Mouse (Mus musculus): ENCODE measurements around the gene Gnai3.
A peak's percentile ranks its signal among the peaks of the same experiment; 100 is the strongest.

Gnai3 gene

DNA sequence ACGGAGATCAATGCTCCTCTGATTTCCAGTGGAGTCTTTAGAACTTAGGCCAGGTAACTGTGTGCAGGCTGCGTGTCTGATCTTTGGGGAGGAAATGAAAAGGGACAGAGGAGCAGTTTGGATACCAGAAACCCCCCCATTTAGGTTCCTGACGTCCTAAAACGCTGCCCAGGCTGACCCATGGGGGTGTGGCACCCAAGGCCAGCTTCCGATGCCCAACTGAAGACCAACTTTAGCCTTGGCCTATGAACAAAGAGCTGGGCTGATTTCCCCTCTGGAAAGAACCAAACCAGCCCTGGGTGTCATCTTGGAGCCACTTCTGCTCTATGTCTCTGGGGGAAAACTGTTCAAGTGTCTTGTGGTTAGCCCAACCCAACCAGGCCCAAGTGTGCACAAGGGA, 18.1 kb upstream of the Gnai3 start:
- no peak for DNase-seq (ENCODE audit: low spot score in 2 of 2)

DNA sequence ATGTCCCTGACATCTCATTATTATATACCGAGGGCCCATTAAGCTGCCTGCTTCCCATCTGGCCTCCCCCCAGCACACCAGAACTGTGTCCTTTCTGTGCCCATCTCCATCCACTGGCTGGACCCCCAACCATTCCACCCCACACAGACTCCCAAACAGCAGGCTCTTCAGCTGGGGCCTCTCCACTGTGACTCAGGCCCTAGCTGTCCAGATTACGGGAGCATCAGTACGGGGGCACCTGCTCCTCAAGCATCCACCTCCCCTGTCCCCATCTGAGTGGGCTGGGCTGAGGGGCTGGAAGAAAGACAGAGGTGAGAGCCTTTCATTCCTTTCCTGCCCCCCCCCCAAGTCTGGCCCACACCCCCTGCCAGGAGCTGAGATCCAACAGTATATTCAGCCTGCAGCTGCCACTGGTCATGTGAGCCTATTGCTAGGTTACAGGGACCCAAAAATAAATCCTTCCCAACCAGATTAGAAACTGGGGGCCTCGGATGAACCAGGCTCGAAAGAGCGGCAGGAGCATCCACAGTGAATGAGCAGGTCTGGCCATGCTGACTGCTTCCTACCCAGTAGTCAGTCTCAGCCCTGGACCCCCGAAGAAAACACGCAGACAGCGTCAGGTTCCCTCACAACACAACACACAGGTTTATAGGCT, 12.6 kb upstream of the Gnai3 start:
- no peak for DNase-seq (ENCODE audit: low spot score in 2 of 2)

DNA sequence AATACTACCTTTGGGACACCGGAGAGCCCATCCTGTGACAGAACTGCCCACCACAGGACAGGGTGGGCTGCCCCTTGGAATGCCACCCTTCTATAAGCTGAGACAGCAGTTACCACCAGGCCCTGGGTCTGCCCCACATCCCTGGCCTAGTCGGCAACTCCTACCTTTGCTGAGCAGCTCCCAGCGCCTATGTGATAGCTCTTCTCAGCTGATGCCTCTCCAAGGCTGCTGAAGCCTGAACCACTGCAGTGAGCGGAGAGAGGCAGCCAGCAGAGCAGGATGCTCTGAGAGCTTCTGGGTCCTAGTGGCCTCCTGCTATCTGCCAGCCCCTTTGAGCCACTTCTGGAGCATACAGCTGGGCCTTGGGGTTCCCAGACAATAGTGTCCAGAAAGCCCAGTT, 8.7 kb upstream of the Gnai3 start, which contains the start of gene Gpr61:
Gene Gpr61 (minus strand): TSS at position 227 of the 400 bp plus-strand sequence.
- DNase-seq (ENCODE audit: low spot score in 2 of 2) = no peak

DNA sequence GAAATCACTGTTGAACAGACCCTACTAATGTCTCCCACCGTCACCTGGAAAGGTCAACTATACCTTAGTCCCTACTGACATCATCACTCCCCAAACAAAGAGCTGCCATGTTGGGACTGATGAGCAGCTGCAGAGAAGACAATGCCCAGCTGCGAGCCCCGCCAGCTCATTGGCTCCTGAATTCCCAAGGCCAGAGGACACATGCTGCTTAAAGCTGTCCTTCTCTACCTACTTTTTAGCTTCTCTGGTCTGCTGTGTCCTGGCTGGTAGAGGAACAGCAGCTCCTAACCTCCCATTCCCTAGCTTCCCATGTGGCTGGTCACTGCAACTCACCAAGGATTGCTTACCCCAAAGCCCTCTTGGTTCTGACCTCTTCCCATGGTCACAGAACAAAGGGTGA, 6.3 kb upstream of the Gnai3 start:
- no peak for DNase-seq (ENCODE audit: low spot score in 2 of 2)

DNA sequence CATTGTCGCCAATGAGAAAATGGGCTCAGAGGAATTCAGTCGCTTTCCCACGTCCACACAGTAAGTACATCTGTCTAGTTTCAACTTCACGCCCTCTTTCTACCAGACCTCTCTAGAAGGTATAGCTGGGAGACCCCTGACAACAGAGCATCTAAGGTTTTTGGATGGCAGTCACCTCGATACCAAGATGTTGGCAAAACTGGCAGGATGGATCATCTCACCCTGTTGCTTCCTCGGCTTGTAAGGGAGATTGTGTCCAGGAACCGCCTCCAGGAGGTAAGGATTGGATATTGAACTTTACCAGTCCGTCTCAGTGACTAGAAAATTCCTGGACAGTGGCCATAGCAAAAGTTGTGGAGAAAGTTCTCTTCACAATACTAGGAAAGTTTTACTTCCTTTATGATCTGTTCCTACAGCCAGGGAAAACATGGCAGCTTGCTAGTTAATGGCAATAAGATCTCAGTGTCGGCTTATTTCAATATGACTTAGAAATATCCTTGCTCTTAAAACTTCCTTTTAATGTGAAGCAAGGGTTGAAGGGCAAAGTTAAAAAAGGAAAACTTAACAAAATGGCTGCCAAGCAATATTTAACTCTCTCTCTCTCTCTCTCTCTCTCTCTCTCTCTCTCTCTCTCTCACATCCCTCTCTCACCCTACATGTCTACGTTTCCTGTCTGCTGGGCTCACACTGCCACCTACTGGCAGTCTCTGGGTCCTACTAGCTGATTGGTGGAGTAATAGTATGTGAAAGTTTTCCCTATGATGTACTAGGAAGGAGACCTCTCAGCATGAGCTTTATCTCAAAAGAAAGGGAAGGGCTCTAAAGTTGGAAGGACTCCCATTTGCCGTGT, 1.7 kb upstream of the Gnai3 start:
- peak; percentile 76 to 89 for DNase-seq (ENCODE audit: low spot score in 2 of 2)

DNA sequence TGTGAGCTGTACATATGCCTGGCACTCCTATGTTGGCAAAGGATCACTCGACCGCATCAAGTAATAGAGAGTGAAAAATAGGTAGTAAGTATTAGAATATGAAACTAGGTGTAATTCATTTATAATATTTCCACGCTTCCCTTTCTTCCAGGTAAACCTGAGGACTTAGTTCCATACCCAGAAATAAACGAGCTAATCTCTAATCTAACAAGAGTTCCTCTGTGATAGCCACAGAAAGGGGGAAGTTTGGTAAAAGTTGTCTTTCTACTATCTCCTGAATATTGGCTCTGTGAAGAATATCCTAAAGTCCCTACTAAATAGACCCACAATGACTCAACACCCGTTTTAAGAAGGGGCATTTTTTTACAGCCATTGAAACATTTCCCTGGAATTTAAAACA, 725 bp upstream of the Gnai3 start:
- no peak for DNase-seq (ENCODE audit: low spot score in 2 of 2)

DNA sequence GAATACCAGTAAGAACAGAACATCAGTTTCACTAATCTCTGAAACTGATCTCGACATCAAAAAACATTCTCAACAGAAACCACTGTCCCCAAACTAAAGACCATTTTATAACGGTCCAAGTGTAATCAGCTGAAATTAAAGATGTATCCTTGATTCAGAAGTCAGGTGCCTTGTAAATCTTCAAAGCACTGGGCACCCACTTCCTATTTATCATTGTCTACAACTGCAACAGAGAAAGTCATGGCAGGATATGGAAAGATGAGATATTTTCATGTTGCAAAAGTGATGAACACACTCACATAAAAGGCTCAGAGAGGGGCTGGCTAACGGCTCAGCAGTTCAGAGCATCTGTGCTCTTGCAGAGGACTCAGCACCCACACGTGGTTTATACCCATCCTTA, 5.2 kb downstream of the Gnai3 start:
- no peak for DNase-seq (ENCODE audit: low spot score in 2 of 2)

DNA sequence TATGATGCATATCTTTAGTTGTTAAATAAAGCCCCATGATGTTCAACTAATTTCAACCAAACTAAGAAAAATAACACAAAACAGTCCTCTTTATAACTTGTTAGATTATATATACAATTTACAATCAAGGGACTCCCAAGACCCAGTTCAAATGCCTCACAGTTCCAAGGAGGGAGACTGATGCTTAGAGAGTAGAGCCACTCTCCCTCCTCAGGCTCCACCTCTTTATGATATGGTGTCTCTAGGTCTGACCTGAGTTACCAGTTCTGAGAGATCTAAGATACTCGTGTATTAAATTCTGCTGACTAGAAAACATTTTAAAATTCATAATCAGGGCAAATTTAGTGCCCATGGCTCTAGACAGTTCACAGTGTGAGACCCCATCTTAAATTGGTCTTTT, 6.8 kb downstream of the Gnai3 start:
- no peak for DNase-seq (ENCODE audit: low spot score in 2 of 2)

DNA sequence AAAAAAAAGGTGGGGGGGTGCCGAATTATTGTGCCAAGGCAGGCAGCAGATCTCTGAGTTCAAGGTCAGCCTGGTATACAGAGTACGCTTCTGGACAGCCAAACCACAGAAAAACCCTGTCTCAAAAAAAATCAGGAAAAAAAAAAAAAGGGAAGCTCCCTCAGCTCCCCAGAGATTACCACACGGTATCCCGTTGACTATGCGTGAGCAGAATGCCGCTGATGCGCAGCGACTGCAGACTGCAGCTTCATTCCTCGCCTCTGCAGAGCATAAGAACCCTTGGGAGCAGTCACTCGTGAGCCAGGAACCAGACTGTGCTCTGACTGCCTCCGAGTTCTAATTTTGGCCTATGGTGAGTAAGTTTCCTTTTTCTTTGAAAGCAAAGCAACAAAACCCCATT, 11.2 kb downstream of the Gnai3 start:
- DNase-seq (ENCODE audit: low spot score in 2 of 2) = no peak

DNA sequence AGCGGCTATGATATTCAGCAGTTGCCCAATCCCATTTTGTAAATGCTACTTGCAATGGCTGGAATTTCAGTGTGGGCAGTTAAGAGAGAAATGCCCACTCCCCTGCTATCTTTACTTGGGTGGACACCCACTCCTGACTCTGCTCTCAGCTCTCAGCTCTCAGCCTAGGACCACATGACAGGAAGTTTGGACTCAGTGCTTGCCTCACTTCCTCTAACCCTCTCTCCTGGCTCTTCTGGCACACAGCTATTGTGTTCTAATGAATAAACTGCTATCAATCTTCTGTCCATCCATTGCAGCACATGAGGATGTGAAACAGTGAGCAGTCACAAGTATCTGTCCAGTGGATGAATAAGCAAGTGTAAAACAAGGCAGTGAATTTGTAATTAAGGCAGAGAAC, 13.5 kb downstream of the Gnai3 start:
- DNase-seq (ENCODE audit: low spot score in 2 of 2) = no peak

DNA sequence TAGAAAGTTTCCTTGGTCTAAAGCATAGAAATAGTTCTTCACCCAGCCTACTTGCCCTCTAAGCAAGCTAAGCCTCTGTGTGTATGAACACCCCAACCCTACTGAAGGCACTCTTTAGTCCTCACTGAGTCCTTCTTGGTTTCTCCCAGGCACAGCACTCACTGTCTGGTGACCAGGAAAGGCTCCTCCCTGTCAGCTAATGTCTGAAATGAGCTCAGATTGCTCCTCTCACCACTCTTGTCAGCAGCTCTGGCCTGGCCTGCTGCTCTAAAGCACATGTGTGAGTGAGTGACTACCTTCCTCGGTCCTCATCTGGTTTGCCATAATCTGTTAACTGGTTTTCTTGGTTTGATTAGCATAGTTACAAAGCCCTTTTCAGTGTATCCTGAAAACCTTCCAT, 14.1 kb downstream of the Gnai3 start:
- DNase-seq (ENCODE audit: low spot score in 2 of 2) = no peak

DNA sequence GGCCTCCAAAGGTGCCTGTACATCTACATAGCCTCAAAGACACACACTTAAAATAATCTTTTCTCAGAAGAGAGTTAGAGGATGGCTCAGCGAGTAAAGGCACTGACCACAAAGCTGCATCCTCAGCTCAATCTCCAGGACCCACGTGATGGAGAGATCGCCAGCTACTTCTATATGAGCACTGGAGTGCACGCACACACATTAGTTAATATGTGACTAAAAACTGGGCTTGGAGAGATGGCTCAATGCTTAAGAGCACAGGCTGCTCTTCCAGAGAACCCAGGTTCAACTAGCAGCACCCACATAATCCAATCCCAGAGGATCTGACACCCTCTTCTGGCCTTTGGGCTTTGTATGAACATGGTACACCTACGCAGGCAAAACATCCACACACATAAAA, 14.7 kb downstream of the Gnai3 start:
- no peak for DNase-seq (ENCODE audit: low spot score in 2 of 2)

DNA sequence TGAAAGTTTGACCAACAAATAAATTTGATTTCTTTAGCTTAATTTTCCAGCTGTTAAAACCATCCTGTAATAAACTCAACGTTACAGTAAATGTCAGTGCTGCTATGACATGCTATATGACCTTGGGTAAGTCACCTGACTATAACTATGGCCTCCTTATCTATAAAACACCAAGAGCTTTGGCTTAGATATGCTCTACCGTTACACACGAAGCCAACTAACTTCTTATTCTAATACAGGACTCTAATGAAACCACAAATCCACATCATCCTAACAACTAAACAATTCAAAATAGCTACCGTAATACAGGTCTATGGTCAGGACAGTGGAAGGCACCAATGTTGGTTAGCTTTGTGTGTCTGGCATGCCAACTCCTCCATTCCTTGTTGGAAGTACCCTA, 16.1 kb downstream of the Gnai3 start:
- no peak for DNase-seq (ENCODE audit: low spot score in 2 of 2)

DNA sequence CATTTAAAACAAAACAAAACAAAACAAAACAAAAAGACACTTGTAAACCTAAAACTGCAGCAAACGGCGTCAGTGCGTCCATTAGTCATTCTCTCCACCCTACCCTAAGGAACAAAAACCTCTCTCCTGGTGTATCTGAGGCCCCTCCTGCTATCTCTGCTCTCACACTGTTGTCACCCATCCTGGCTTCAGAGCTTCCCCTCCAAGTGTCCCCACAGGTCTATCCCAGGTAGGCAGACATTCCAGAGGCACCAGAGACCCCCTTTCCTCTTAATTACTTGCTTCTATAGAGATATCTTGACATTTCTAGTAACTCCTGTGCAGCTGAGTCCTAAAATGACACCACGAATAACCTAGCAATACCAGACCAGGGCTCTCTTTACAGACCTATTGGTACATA, 16.6 kb downstream of the Gnai3 start:
- DNase-seq (ENCODE audit: low spot score in 2 of 2) = no peak

DNA sequence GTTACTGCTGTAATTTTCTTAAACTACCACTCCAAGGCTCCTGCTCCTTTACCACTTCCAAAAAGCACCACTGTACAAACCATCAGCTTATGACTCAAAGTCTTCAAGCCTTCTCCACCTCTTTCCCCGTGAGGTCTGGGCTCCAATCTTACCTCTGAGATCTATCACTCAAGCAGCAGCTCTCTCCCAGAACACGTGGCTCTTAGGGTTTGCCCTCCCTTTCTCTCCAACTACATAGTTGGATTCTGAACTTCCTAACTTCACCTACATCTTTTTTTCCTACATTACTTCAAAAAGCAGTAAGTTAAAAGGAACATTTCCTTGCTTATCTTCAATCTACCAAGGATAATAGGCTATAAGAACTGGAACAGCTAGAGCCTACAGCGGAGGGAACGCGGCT, 17.4 kb downstream of the Gnai3 start:
- DNase-seq (ENCODE audit: low spot score in 2 of 2) = no peak

DNA sequence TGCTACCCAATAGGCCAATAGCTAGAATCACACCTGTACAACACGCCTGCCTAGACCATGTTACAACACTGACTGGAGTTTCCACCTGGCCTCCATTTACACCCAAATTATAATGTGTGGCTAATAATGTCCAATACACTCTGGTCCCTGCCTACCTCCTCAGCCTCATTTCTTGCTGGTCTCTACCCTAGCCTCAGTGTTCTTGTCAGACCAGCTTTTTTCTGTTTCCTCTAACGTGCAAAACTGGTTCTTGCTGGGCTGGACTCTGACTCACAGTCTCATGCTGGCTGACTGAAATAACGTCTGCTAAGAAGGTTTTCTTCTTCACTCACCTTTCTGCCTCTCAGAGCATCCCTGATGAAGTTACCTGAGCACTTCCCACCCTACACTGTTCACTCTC, 19.6 kb downstream of the Gnai3 start:
- DNase-seq (ENCODE audit: low spot score in 2 of 2) = no peak

DNA sequence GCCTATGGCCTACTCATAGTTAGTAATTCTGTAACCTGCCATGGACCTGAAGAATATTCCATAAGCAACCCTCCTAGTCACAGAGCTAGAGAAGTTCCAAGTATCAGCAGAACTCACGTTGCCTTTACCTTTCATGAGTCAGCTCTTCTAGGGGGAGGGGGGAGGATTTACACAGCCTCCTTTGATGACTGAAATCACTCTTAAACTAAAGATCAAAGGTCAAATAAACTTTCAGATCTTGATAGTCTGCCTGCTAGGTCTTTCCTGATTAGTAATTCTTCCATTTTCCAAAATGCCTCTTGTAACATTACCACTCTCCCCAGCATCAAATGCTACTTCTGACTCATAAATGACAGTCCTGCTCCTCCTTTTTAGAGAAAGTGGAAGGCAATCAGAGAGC, 21.8 kb downstream of the Gnai3 start:
- no peak for DNase-seq (ENCODE audit: low spot score in 2 of 2)

DNA sequence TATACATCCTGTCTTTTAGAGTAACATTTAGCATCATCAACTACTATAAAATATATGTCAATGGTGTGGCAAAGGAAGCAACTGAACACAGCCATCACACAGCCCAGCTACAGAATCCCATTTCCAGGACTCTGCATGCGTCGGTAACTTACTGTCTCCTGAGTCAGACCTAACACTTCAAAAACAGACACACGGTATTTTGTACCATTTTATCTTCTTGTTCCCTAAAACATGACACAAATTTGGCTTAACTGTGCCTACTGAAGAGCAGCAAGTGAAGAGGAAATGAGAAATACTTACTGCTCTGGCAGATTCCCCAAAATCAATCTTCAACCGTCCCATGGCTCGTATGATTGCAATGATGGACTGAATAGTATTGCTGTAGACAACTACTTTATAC, 22.7 kb downstream of the Gnai3 start:
- DNase-seq (ENCODE audit: low spot score in 2 of 2) = no peak

DNA sequence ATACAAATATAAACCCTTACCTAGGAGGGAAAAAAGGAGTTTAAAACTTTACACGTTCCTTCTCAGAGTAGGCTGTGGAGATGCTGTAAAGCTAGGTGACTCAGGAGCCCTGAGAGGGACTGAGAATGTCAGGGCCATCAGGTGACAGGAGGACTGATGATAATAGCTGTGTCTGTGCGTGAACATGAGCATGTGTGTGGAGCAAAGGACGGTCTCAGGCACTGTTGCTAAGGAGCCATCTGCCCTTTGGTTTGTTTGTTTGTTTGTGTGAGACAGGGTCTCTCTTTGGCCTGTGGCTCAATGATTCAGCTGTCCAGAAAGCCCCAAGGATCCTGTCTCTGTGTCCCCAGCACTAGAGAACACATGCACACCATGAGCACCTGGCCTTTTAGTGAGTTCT, 24.8 kb downstream of the Gnai3 start:
- no peak for DNase-seq (ENCODE audit: low spot score in 2 of 2)

DNA sequence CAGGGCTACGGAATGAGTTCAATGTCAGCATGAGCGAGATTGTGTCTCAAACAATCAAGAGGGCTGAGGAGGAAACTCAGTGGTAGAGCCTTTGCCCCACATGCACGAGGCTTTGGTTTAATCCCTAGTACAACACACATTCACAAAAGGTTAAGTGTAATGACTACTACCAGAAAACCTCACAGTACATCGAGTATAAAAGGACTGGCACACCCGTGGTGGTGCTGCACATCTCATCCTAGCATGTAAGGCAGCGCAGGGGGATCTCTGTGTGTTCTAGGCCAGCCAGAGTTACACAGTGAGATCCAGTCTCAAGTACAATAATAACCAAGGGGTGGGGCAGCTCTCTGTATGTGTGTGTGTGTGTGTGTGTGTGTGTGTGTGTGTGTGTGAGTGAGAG, 28.5 kb downstream of the Gnai3 start:
- DNase-seq (ENCODE audit: low spot score in 2 of 2) = no peak

DNA sequence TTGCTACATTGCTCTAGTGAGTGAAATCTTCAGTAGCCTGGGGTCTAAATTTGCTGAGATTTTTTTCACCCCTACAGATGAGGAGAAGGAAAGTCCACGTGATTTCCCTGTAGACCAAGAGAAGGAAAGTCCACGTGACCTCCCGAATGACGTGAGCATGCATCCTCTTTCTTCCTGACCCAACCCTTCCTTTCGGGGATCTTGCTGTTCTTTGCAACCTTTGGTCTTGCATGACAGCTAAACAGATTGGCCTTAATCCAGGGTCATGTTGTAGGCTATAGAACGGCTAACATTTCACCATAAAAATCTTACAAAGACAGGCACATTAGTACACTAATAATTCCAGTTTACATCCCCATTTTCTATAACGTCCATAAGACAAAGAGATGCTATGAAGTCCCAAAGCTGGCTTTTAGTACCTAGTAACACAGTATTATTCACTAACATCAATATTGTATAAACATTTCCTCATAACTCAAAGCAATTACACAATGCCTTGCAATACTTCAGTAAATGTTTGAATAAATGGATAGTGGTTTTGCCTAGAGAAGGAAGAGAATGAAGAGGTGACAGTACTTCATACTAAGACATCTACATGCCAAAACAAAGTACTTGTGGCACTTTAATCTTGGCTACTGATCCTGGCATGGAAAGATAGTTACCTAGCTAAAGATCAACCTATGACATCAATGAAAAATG, 32.2 kb downstream of the Gnai3 start:
- no peak for DNase-seq (ENCODE audit: low spot score in 2 of 2)

DNA sequence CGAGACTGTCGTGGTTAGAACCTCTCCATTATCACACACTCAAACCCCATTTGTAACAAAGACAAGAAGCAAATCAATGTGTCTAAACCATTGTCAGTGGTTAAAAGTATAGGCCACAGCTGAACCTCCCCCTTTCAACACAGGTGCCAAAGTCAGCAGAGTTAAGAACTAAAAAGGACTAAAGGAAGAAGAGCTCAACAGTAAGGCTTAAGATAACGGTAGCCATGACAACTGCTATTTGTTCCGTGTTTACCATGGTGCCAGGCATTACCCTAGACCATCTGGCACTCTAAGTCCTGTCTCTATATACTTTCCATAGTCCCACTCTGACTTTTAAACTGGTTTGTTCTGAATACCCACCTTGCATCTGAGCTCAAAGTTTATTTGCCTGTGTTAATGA, 33.3 kb downstream of the Gnai3 start:
- DNase-seq (ENCODE audit: low spot score in 2 of 2) = no peak

DNA sequence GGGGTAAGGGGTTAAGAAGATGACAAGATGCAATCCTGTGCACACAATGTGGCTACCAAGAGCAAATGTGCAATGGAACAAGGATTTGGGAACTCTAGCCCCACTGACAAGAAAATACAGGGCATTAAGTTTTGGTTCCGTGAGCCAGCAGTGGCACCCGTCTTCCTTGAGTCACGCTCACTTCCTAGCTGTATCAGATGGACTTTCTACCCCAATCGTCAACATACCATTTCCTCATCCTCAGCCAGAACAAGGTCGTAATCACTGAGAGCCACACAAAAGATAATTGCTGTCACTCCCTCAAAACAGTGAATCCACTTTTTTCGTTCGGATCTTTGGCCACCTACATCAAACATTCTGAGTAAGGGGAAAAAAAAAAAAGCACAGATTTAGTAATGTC, 33.7 kb downstream of the Gnai3 start:
- DNase-seq (ENCODE audit: low spot score in 2 of 2) = no peak
